Mouse (Mus musculus): ENCODE measurements around the gene Cpz. TPM values are rescaled to one million over a fixed set of nuclear protein-coding genes. Genes with fewer than 3 reads are reported as not detected.
A peak's percentile ranks its signal among the peaks of the same experiment; 100 is the strongest.

Cpz gene
- polyA plus RNA-seq, 1 experiment from 2014 or later, result 4.1 TPM

DNA sequence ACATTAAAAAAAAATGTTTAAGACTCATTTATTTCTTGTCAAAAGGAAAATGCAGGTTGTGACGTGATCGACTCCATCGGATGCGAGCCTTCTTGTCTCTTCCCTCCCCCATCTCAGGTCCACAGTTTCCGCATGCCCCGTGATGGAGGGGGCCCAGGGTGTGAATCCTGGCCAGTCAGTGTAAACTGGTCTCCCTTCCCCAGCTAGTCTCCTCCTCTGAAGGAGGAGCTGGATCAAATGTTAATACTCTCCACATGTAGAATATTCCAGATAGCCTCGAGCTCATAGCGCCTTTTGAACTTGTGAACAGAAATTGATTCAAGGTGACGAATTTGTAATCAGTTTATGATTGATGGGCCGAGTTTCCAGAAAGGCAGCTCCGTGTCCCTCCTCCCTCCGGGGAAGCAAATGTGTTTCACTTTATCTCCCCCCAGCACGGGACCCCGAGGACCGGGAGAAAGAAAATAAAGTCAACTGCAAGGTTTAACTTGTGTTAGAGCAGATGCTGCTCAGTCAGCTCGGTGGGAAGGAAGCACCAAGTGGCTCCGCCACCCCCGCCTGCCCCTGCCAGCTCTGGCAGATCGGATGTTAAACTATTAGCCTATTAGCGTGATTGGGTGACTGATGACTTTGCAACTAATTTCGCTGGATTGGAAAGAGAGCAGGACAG is 59.4 kb downstream of the Cpz start:
- no peak overlapping the region for H3K4me3 ChIP-seq
- peak overlapping the region; percentile 48; the same call in 1 of the 2 replicates for H3K27ac ChIP-seq
- H3K4me1 ChIP-seq, result peaks cover 26% of the 10 kb centered on the region
- 12% methylated on average over 21 of the region's 21 CpGs for WGBS
- peaks cover 49% of the 10 kb centered on the region for H3K27me3 ChIP-seq
- 0 out of 2 replicates have a peak overlapping the region, but pooled peaks have one; percentile 12 for H3K9ac ChIP-seq
- peak overlapping the region; percentile 50 for H3K4me2 ChIP-seq
- H3K9me3 ChIP-seq, result no peaks in the 10 kb centered on the region
- ATAC-seq (ENCODE audit: insufficient number of reproducible peaks, insufficient read depth, low FRiP score, low TSS enrichment, low read depth), result no peak
- no peaks in the 10 kb centered on the region for H3K36me3 ChIP-seq

- H3K36me3 ChIP-seq, result no peaks in the 10 kb centered on the region
- WGBS, result 14% methylated on average over 8 of the region's 8 CpGs
- peaks cover 24% of the 10 kb centered on the region for H3K4me1 ChIP-seq
- no peak for ATAC-seq (ENCODE audit: insufficient number of reproducible peaks, insufficient read depth, low FRiP score, low TSS enrichment, low read depth)
- peaks cover 30% of the 10 kb centered on the region for H3K27me3 ChIP-seq
- no peak overlapping the region for H3K27ac ChIP-seq
- H3K9me3 ChIP-seq, result no peaks in the 10 kb centered on the region
- H3K4me3 ChIP-seq, result no peak overlapping the region
- H3K9ac ChIP-seq, result no peak overlapping the region
- H3K4me2 ChIP-seq, result no peak overlapping the region
Measured at GRCm38 (mm10) chr5:35462081-35462480, 63.4 kb downstream of the Cpz start.

GRCm38 (mm10) chr5:35459760-35460159 is 65.7 kb downstream of the Cpz start:
- no peak for ATAC-seq (ENCODE audit: insufficient number of reproducible peaks, insufficient read depth, low FRiP score, low TSS enrichment, low read depth)
- Histone ChIP-seq H3K36me3 (no peaks in the 10 kb centered on the region), H3K27me3 (peaks cover 30% of the 10 kb centered on the region), H3K4me3 (no peak overlapping the region), H3K4me2 (no peak overlapping the region), H3K27ac (no peak overlapping the region), H3K4me1 (peaks cover 6% of the 10 kb centered on the region), H3K9ac (no peak overlapping the region), H3K9me3 (no peaks in the 10 kb centered on the region)
- WGBS, result 69% methylated on average over 4 of the region's 4 CpGs

- no peaks in the 10 kb centered on the region for H3K9me3 ChIP-seq
- H3K27ac ChIP-seq, result no peak overlapping the region
- peaks cover 30% of the 10 kb centered on the region for H3K27me3 ChIP-seq
- WGBS, result 68% methylated on average over 3 of the region's 3 CpGs
- no peak for ATAC-seq (ENCODE audit: insufficient number of reproducible peaks, insufficient read depth, low FRiP score, low TSS enrichment, low read depth)
- peaks cover 13% of the 10 kb centered on the region for H3K4me1 ChIP-seq
- no peaks in the 10 kb centered on the region for H3K36me3 ChIP-seq
- no peak overlapping the region for H3K4me2 ChIP-seq
- H3K9ac ChIP-seq, result no peak overlapping the region
- no peak overlapping the region for H3K4me3 ChIP-seq
Measured at GRCm38 (mm10) chr5:35458267-35458666, 67.2 kb downstream of the Cpz start.

- Histone ChIP-seq H3K27me3 (peaks cover 23% of the 10 kb centered on the region; the same call in 1 of the 2 replicates), H3K9me3 (no peaks in the 10 kb centered on the region), H3K4me2 (no peak overlapping the region), H3K27ac (no peak overlapping the region), H3K36me3 (no peaks in the 10 kb centered on the region), H3K9ac (no peak overlapping the region), H3K4me1 (peaks cover 18% of the 10 kb centered on the region), H3K4me3 (no peak overlapping the region)
- WGBS, result 65% methylated on average over 7 of the region's 7 CpGs
- ATAC-seq (ENCODE audit: insufficient number of reproducible peaks, insufficient read depth, low FRiP score, low TSS enrichment, low read depth), result no peak
Measured at GRCm38 (mm10) chr5:35457364-35457763, 68.1 kb downstream of the Cpz start.

- Histone ChIP-seq H3K9me3 (no peaks in the 10 kb centered on the region), H3K27me3 (peaks cover 22% of the 10 kb centered on the region), H3K36me3 (no peaks in the 10 kb centered on the region), H3K4me2 (no peak overlapping the region), H3K4me1 (peaks cover 14% of the 10 kb centered on the region; the same call in 1 of the 2 replicates), H3K4me3 (no peak overlapping the region), H3K27ac (no peak overlapping the region), H3K9ac (no peak overlapping the region)
- no peak for ATAC-seq (ENCODE audit: insufficient number of reproducible peaks, insufficient read depth, low FRiP score, low TSS enrichment, low read depth)
- WGBS, result 45% methylated on average over 17 of the region's 17 CpGs
Measured at GRCm38 (mm10) chr5:35454187-35454800, 71.2 kb downstream of the Cpz start.

Other genes starting within 250 kb of the Cpz start
- gene Adra2c, start 247.4 kb downstream of the Cpz start, polyA plus RNA-seq (2015; fragmentation: Nextera tagmentation; extraction: Ambion mirVana), result 0.17 and 0.19 TPM in 2 replicates
- gene Hmx1, start 136.6 kb downstream of the Cpz start, polyA plus RNA-seq (2015; fragmentation: Nextera tagmentation; extraction: Ambion mirVana), result 1.1 and 2.2 TPM in 2 replicates
- 8.1 and 9.2 TPM in 2 replicates for gene Trmt44, start 49.4 kb upstream of the Cpz start, polyA plus RNA-seq (2015; fragmentation: Nextera tagmentation; extraction: Ambion mirVana)
- 12.6 and 13.3 TPM in 2 replicates for gene Acox3, start 57.3 kb upstream of the Cpz start, polyA plus RNA-seq (2015; fragmentation: Nextera tagmentation; extraction: Ambion mirVana)
- gene Htra3, start 154.1 kb upstream of the Cpz start, polyA plus RNA-seq (2015; fragmentation: Nextera tagmentation; extraction: Ambion mirVana), result 4.6 and 5.0 TPM in 2 replicates
- 5.7 and 6.5 TPM in 2 replicates for gene Sh3tc1, start 214.3 kb upstream of the Cpz start, polyA plus RNA-seq (2015; fragmentation: Nextera tagmentation; extraction: Ambion mirVana)
- gene Ablim2, start 232.2 kb upstream of the Cpz start, polyA plus RNA-seq (2015; fragmentation: Nextera tagmentation; extraction: Ambion mirVana), result 0.91 and 0.94 TPM in 2 replicates